Mouse (Mus musculus) G1E (cell line): Measurements from ENCODE around the gene Slc16a10.

ENCODE experiments used
- CTCF ChIP-seq: IDR thresholded peaks from 2 replicates; pipeline ENCODE4 v1.5.1; 2012; ENCODE audit warnings: low read depth, low read length, inconsistent platforms, mixed read lengths
- GATA1 ChIP-seq: IDR thresholded peaks from 2 replicates; pipeline ENCODE4 v1.6.1; 2012; ENCODE audit warnings: borderline replicate concordance, low read length, inconsistent platforms, mixed read lengths
- POLR2AphosphoS5 ChIP-seq: IDR thresholded peaks from 2 replicates; pipeline ENCODE4 v1.6.1; 2012; ENCODE audit warnings: low read depth, low read length, inconsistent platforms; ENCODE audit not compliant: insufficient replicate concordance

DNA sequence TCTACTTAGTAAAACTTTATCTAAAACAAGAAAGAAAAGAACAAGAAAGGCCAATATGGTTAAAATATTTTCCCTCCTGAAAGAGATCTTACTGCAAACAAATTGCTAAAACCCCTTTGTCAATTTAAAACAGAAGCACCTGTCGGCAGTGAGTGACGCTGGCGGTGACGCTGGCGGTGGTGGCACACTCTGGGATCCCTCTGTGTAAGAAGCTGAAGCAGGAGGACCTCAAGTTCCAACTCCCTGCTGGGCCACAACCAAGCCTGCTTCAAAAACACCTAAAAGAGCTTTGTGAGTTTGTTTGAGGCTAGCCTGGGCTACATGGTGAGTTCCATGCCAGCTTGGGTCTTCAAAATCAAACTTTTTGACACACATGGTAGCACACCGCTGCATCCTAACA lies 107.1 kb downstream of the Slc16a10 start:
- no peak for TF ChIP-seq GATA1
- TF ChIP-seq CTCF = no peak
- no peak for TF ChIP-seq POLR2AphosphoS5
